Mouse (Mus musculus) lung, adult 2 months (tissue): ENCODE data around the gene Mgat5b. TPM values are rescaled to one million over a fixed set of nuclear protein-coding genes. Genes with fewer than 3 reads are reported as not detected.

Experiments used
- DNase-seq: peaks from one replicate; pipeline ENCODE4 v3.0.0; 2022
- H3K4me1 ChIP-seq: fragments of 200-500 bp; 2 replicates; pipeline ENCODE4 v1.6.1; 2011; ENCODE audit warnings: low read length; ENCODE audit not compliant: control insufficient read depth, insufficient read depth
- H3K4me3 ChIP-seq: fragments of 200-500 bp; replicated peaks from 2 replicates; pipeline ENCODE3; 2011; ENCODE audit warnings: low read depth, mild to moderate bottlenecking, control low read depth, low read length; ENCODE audit errors: extremely low read depth
- CTCF ChIP-seq: fragments of 200-500 bp; IDR thresholded peaks from 2 replicates; pipeline ENCODE4 v1.5.1; 2011; ENCODE audit warnings: mild to moderate bottlenecking, low read length, control low read depth; ENCODE audit not compliant: insufficient read depth
- POLR2A ChIP-seq: fragments of 200-500 bp; IDR thresholded peaks from 2 replicates; pipeline ENCODE4 v1.6.1; 2011; ENCODE audit warnings: low read depth, mild to moderate bottlenecking, control low read depth, low read length, borderline replicate concordance; ENCODE audit errors: extremely low read depth
- WGBS: fragments of 180-500 bp; shearing (Covaris S2); methylation state at CpG from one replicate; pipeline ENCODE4 v1.1.7; 2018; 5-methylcytosine and 5-hydroxymethylcytosine counted together
- polyA plus RNA-seq: library from polyadenylated mRNA; depleted of rRNA; stranded (reverse); fragments of >200 nt; gene quantifications from 2 replicates; pipeline ENCODE4 v1.2.3, GENCODE M21; 2012

Mgat5b gene
- polyA plus RNA-seq, 1 experiment, result 0.13 TPM

GRCm38 (mm10) chr11:116940088-116940855 is 21.6 kb downstream of the Mgat5b start:
- WGBS, result 9% methylated on average over 20 of the region's 20 CpGs
- no peak overlapping the region for H3K4me3 ChIP-seq

GRCm38 (mm10) chr11:116944346-116944745 is 25.7 kb downstream of the Mgat5b start:
- WGBS, result 45% methylated on average over 4 of the region's 4 CpGs
- TF ChIP-seq CTCF (no peak), POLR2A (no peak)
- DNase-seq, result no peak
- H3K4me1 ChIP-seq, result no peaks in the 10 kb centered on the region
- H3K4me3 ChIP-seq, result no peak overlapping the region

More at GRCm38 (mm10) chr11:116940088-116940855, 21.6 kb downstream of the Mgat5b start:
- TF ChIP-seq POLR2A (no peak), CTCF (no peak)
- H3K4me1 ChIP-seq, result no peaks in the 10 kb centered on the region
- DNase-seq, result no peak

DNA sequence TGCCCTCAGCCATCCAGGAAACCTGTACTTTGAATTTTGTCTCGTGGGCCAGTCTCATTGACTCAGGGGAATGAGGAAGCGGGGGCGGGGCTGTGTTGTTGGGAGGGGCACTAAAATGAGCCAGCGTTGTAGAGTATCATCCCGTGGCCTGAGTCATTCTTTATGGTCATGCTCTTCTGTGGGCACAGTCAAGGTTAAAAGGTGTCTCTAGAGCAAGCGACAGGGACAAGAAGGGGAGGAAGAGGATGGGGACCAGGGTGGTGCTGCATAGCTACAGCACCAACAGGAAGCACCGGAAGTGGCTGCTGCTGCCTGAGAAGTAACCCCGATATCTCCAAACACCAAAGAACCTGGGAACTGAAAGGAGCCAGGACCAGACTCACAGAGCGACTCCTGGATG is 31.2 kb downstream of the Mgat5b start:
- 34% methylated on average over 9 of the region's 9 CpGs for WGBS
- TF ChIP-seq CTCF, result no peak
- TF ChIP-seq POLR2A, result no peak
- Histone ChIP-seq H3K4me3 (no peak overlapping the region), H3K4me1 (no peaks in the 10 kb centered on the region)
- DNase-seq, result no peak

DNA sequence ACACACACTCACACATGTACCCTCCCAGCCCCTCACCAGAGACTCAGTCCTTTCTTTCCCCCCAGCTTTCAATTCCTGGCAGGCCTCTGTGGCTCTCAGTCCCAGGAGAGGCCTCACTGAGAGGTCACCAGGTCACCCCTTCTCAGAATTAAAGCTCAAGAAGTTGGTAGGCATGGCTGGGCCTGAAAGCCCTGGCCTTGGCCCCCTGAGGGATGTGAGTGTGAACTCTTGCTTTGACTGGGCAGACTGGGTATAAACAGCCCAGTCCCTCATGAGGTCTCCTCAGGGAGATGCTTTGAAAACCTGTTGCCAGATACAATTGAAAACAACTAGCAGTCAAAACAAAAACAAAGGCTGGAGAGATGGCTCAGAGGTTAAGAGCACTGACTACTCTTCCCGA is 32.8 kb downstream of the Mgat5b start:
- WGBS, result 48% methylated on average over 1 of the region's 1 CpGs
- no peak for TF ChIP-seq CTCF
- no peak for TF ChIP-seq POLR2A
- no peaks in the 10 kb centered on the region for H3K4me1 ChIP-seq
- no peak for DNase-seq
- no peak overlapping the region for H3K4me3 ChIP-seq

- TF ChIP-seq POLR2A (no peak), CTCF (no peak)
- Histone ChIP-seq H3K4me3 (no peak overlapping the region), H3K4me1 (no peaks in the 10 kb centered on the region)
- no peak for DNase-seq
- WGBS, result 58% methylated on average over 23 of the region's 23 CpGs
Measured at GRCm38 (mm10) chr11:116954231-116955118, 35.8 kb downstream of the Mgat5b start.

- no peak for DNase-seq
- Histone ChIP-seq H3K4me3 (no peak overlapping the region), H3K4me1 (no peaks in the 10 kb centered on the region)
- TF ChIP-seq CTCF (no peak), POLR2A (no peak)
- WGBS, result 41% methylated on average over 5 of the region's 5 CpGs
Measured at GRCm38 (mm10) chr11:116958601-116959000, 39.9 kb downstream of the Mgat5b start.

GRCm38 (mm10) chr11:116965061-116965460 is 46.4 kb downstream of the Mgat5b start:
- Histone ChIP-seq H3K4me1 (no peaks in the 10 kb centered on the region), H3K4me3 (no peak overlapping the region)
- no peak for DNase-seq
- TF ChIP-seq CTCF (no peak), POLR2A (no peak)
- 82% methylated on average over 7 of the region's 7 CpGs for WGBS

GRCm38 (mm10) chr11:116965961-116966360 is 47.3 kb downstream of the Mgat5b start:
- WGBS, result 49% methylated on average over 2 of the region's 2 CpGs
- Histone ChIP-seq H3K4me3 (no peak overlapping the region), H3K4me1 (no peaks in the 10 kb centered on the region)
- TF ChIP-seq POLR2A, result no peak
- no peak for TF ChIP-seq CTCF
- no peak for DNase-seq

GRCm38 (mm10) chr11:116968586-116968985 is 49.9 kb downstream of the Mgat5b start:
- TF ChIP-seq POLR2A, result no peak
- TF ChIP-seq CTCF, result no peak
- no peak for DNase-seq
- WGBS, result 74% methylated on average over 9 of the region's 9 CpGs
- no peak overlapping the region for H3K4me3 ChIP-seq
- no peaks in the 10 kb centered on the region for H3K4me1 ChIP-seq
